In the genomic region with DNA sequence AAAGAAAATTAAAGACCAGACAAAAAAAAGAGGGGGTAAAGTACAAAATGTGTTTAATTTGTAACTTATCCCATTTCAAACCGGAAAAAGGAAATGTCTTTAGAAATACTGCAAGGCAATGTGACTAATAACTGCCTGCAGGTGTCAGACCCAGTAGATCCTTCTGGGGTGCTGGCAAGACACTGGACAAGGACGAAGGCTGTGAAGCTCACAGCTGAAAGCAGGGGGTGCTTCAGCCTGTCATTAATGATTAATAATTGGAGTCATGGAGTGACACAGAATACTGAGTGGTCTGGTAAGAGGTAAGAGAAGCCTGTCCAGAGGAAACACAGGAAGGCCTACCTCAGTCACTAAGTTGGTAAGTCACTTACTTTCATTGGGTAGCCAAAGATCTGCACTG, we compare ENCODE assay signal across 33 mouse cellular contexts. TPM values are rescaled to one million over a fixed set of nuclear protein-coding genes. Genes with fewer than 3 reads are reported as not detected.
A peak's percentile ranks its signal among the peaks of the same experiment; 100 is the strongest.
DNase-seq lines count a peak whose midpoint lies in the region; ATAC-seq and TF ChIP-seq lines count a peak whose summit lies in the region.
"Had no signal": no experiment of that assay in that cellular context is flagged by ENCODE, and none has a peak within 500 bp of the region (broad histone marks: within the 10 kb centered on the region; RNA-seq: fewer than 3 reads in every experiment).

A gene (plus strand): TSS at position 127 of the 400 bp plus-strand sequence.

- peak; percentile 26; the same call in 1 of the 2 replicates for TF ChIP-seq CTCF in intestine, postnatal 0 days (IDR thresholded peaks at IDR 0.05; ENCODE audit: low read depth)
- TF ChIP-seq CTCF in kidney, adult 2 months (conservative IDR thresholded peaks at IDR 0.05; ENCODE audit: insufficient read depth, insufficient read length, low read depth, low read length) = no peak; the same call in 1 of the 2 replicates
- 0 out of 2 replicates have a peak, but pooled peaks have one; percentile 7 for TF ChIP-seq CTCF in kidney, postnatal 0 days (IDR thresholded peaks at IDR 0.05; ENCODE audit: low read depth)

- 55% methylated on average over 2 of the region's 2 CpGs for WGBS in intestine, postnatal 0 days
- 71% methylated on average over 2 of the region's 2 CpGs for WGBS in intestine, embryonic 15.5 days
- WGBS in kidney, adult 2 months = 30% methylated on average over 2 of the region's 2 CpGs
- 53% methylated on average over 2 of the region's 2 CpGs for WGBS in kidney, postnatal 0 days

- H3K4me2 ChIP-seq in intestine, postnatal 0 days (replicated peaks; ENCODE audit: low read depth) = no peak within 1 kb of the TSS
- no peak within 1 kb of the TSS for H3K4me2 ChIP-seq in intestine, embryonic 15.5 days (replicated peaks)
- no peak within 1 kb of the TSS for H3K4me2 ChIP-seq in kidney, postnatal 0 days (ENCODE audit: low read length)
- H3K4me2 ChIP-seq: forebrain, embryonic 13.5 days; heart, embryonic 12.5 days; hindbrain, embryonic 14.5 days; limb, embryonic 13.5 days; lung, embryonic 14.5 days; midbrain, embryonic 11.5 days had no signal

- H3K9ac ChIP-seq in intestine, postnatal 0 days (ENCODE audit: low read depth, low read length) = no peak within 1 kb of the TSS
- H3K9ac ChIP-seq in intestine, embryonic 15.5 days = no peak within 1 kb of the TSS
- no peak within 1 kb of the TSS for H3K9ac ChIP-seq in kidney, postnatal 0 days (ENCODE audit: low read depth, low read length)
- H3K9ac ChIP-seq: forebrain, embryonic 13.5 days; heart, embryonic 12.5 days; hindbrain, embryonic 14.5 days; limb, embryonic 13.5 days; liver, embryonic 14.5 days; lung, embryonic 14.5 days had no signal

- peak; percentile 10 for TF ChIP-seq POLR2A in kidney, adult 2 months (IDR thresholded peaks at IDR 0.05; ENCODE audit: low read depth, low read length)

- no peak within 1 kb of the TSS for H3K27ac ChIP-seq in intestine, postnatal 0 days (ENCODE audit: low read depth, low read length)
- no peak within 1 kb of the TSS for H3K27ac ChIP-seq in intestine, embryonic 15.5 days
- peak within 1 kb of the TSS; percentile 99 for H3K27ac ChIP-seq in kidney, adult 2 months (ENCODE audit: insufficient read depth, low read depth, low read length)
- no peak within 1 kb of the TSS for H3K27ac ChIP-seq in kidney, postnatal 0 days
- H3K27ac ChIP-seq: forebrain, embryonic 13.5 days; hindbrain, embryonic 14.5 days; left cerebral cortex, adult 2 months; limb, embryonic 13.5 days; liver, embryonic 14.5 days had no signal

- no peaks in the 10 kb centered on the region for H3K4me1 ChIP-seq in intestine, postnatal 0 days (replicated peaks; ENCODE audit: control insufficient read depth, insufficient read depth, low read length)
- no peaks in the 10 kb centered on the region for H3K4me1 ChIP-seq in intestine, embryonic 15.5 days (replicated peaks)
- peaks cover 29% of the 10 kb centered on the region; the same call in 1 of the 2 replicates for H3K4me1 ChIP-seq in kidney, adult 2 months (ENCODE audit: control insufficient read depth, insufficient read depth, low read length)
- no peaks in the 10 kb centered on the region for H3K4me1 ChIP-seq in kidney, postnatal 0 days (replicated peaks; ENCODE audit: insufficient read depth, low read length)
- H3K4me1 ChIP-seq: forebrain, embryonic 13.5 days; heart, embryonic 12.5 days had no signal

- no peaks in the 10 kb centered on the region for H3K36me3 ChIP-seq in intestine, postnatal 0 days (ENCODE audit: control insufficient read depth, insufficient read depth)
- H3K36me3 ChIP-seq in intestine, embryonic 15.5 days = no peaks in the 10 kb centered on the region
- no peaks in the 10 kb centered on the region; the same call in 1 of the 2 replicates for H3K36me3 ChIP-seq in kidney, adult 2 months (ENCODE audit: control insufficient read depth, insufficient read depth, low read length)
- no peaks in the 10 kb centered on the region for H3K36me3 ChIP-seq in kidney, postnatal 0 days (ENCODE audit: insufficient read depth, low read length)
- H3K36me3 ChIP-seq: G1E; heart, embryonic 12.5 days; limb, embryonic 13.5 days had no signal

- H3K4me3 ChIP-seq in intestine, postnatal 0 days (ENCODE audit: low read depth, low read length) = no peak within 1 kb of the TSS
- no peak within 1 kb of the TSS for H3K4me3 ChIP-seq in intestine, embryonic 15.5 days (replicated peaks)
- H3K4me3 ChIP-seq in kidney, adult 2 months (ENCODE audit: insufficient read depth, low read depth, low read length) = peak within 1 kb of the TSS; percentile 42
- H3K4me3 ChIP-seq in kidney, postnatal 0 days (replicated peaks; ENCODE audit: low read depth, low read length) = no peak within 1 kb of the TSS
- H3K4me3 ChIP-seq: forebrain, embryonic 13.5 days; heart, embryonic 12.5 days; left cerebral cortex, adult 2 months; limb, embryonic 13.5 days had no signal

- H3K27me3 ChIP-seq in intestine, postnatal 0 days (replicated peaks; ENCODE audit: control insufficient read depth, insufficient read depth, low read length) = no peaks in the 10 kb centered on the region
- no peaks in the 10 kb centered on the region for H3K27me3 ChIP-seq in intestine, embryonic 15.5 days (replicated peaks)
- no peaks in the 10 kb centered on the region for H3K27me3 ChIP-seq in kidney, adult 2 months (replicated peaks; ENCODE audit: control insufficient read depth, insufficient read depth, low read length)
- H3K27me3 ChIP-seq in kidney, postnatal 0 days (ENCODE audit: insufficient read depth, low read length) = no peaks in the 10 kb centered on the region
- H3K27me3 ChIP-seq: forebrain, embryonic 13.5 days; limb, embryonic 13.5 days had no signal

- H3K9me3 ChIP-seq in intestine, postnatal 0 days (ENCODE audit: control insufficient read depth) = no peaks in the 10 kb centered on the region
- no peaks in the 10 kb centered on the region for H3K9me3 ChIP-seq in intestine, embryonic 15.5 days
- H3K9me3 ChIP-seq in kidney, postnatal 0 days (replicated peaks; ENCODE audit: low read length) = no peaks in the 10 kb centered on the region
- H3K9me3 ChIP-seq: forebrain, embryonic 13.5 days; G1E; heart, embryonic 12.5 days; limb, embryonic 13.5 days had no signal

- ATAC-seq in intestine, postnatal 0 days = no peak
- no peak for ATAC-seq in intestine, embryonic 15.5 days
- 0 out of 2 replicates have a peak, but pooled peaks have one; percentile 36 for ATAC-seq in kidney, postnatal 0 days (replicated peaks; ENCODE audit: low FRiP score, low read depth)
- ATAC-seq: forebrain, embryonic 13.5 days; midbrain, embryonic 16.5 days had no signal

- peak; percentile 88 for DNase-seq in kidney, adult 2 months
- DNase-seq in kidney, postnatal 0 days (ENCODE audit: low spot score) = no peak
- DNase-seq in kidney, postnatal 4 days = peak; percentile 10 to 30
- DNase-seq in gastrocnemius, postnatal 4 days (ENCODE audit: low spot score in 2 of 2) = no peak
- no peak for DNase-seq in thymus, postnatal 36 days
- DNase-seq: adrenal gland, adult 8-10 months; cerebellum, adult 8-10 months; cerebellum, postnatal 25 days; gastrocnemius, postnatal 14 days; heart, adult 18-20 months; heart, postnatal 4 days; lung, embryonic 14.5 days; lung, postnatal 36 days; spleen, adult 18-20 months; thymus, postnatal 14 days had no signal

RNA-seq across cellular contexts. Expression of the gene that starts here (rescaled TPM):
- 0.09 and 0.12 TPM in 2 replicates for polyA plus RNA-seq in intestine, postnatal 0 days (2015; fragmentation: Nextera tagmentation; extraction: Ambion mirVana)
- polyA plus RNA-seq in intestine, embryonic 15.5 days (2015; fragmentation: Nextera tagmentation; extraction: Ambion mirVana) = 0.13 and 0.35 TPM in 2 replicates
- 142 and 150 TPM in 2 replicates for polyA plus RNA-seq in kidney, adult 2 months (2012; rRNA removed)
- 14.2 and 17.4 TPM in 2 replicates for polyA plus RNA-seq in kidney, postnatal 0 days (2015; fragmentation: Nextera tagmentation; extraction: Ambion mirVana)
- total RNA-seq in gastrocnemius, postnatal 4 days (2021) = under 1 TPM; 0.17 to 0.18 TPM
- total RNA-seq: gastrocnemius, postnatal 14 days; heart, adult 18-20 months; heart, postnatal 4 days; layer of hippocampus, postnatal 10 days; left cerebral cortex, adult 2 months; left cerebral cortex, postnatal 36 days; megakaryocyte, adult 5-6 weeks; neutrophil, adult 5-6 weeks had no signal
- polyA plus RNA-seq: embryonic facial prominence, embryonic 11.5 days; forebrain, embryonic 13.5 days; G1E; heart, embryonic 12.5 days; heart, postnatal 0 days; hindbrain, embryonic 14.5 days; lung, embryonic 14.5 days; midbrain, embryonic 11.5 days; midbrain, embryonic 16.5 days; neural tube, embryonic 11.5 days had no signal

Comparison
In these comparisons a context has a peak if more than half of its experiments do, and no peak if none do; other contexts are left out.
1. RNA of the gene that starts here (polyA plus RNA-seq): 142 to 150 TPM in kidney, adult 2 months and 14.2 to 17.4 TPM in kidney, postnatal 0 days; 0.13 to 0.35 TPM in intestine, embryonic 15.5 days and 0.09 to 0.12 TPM in intestine, postnatal 0 days; every median in the first group is over 10 times any median in the second.
2. DNase-seq: peak in kidney, adult 2 months (single experiment) and kidney, postnatal 4 days (2 of 2); none in kidney, postnatal 0 days (single experiment), gastrocnemius, postnatal 4 days (0 of 2) and thymus, postnatal 36 days (0 of 2).